Mouse (Mus musculus): ENCODE measurements around the gene Rab37. TPM values are rescaled to one million over a fixed set of nuclear protein-coding genes. Genes with fewer than 3 reads are reported as not detected.

Rab37 gene
- total and polyA plus RNA-seq, 2 experiments from 2014 or later: 0.67 to 0.93 TPM

GRCm38 (mm10) chr11:115129508-115130126 is 38.4 kb downstream of the Rab37 start:
- no peaks in the 10 kb centered on the region for H3K4me1 ChIP-seq (ENCODE audit: insufficient read depth, low read length)
- no peak overlapping the region for H3K4me3 ChIP-seq (ENCODE audit: low read depth, low read length)
- H3K27ac ChIP-seq (ENCODE audit: low read depth, low read length): no peak overlapping the region
- no peaks in the 10 kb centered on the region for H3K27me3 ChIP-seq (ENCODE audit: insufficient read depth, low read length)
- H3K9me3 ChIP-seq (ENCODE audit: low read length): no peaks in the 10 kb centered on the region
- 89% methylated on average over 13 of the region's 13 CpGs for WGBS
- no peak overlapping the region for H3K4me2 ChIP-seq (ENCODE audit: low read depth, low read length, poor library complexity, severe bottlenecking)
- ATAC-seq (ENCODE audit: low FRiP score) (no peak), DNase-seq (ENCODE audit: low spot score) (no peak)
- H3K9ac ChIP-seq (replicated peaks; ENCODE audit: low read length, poor library complexity, severe bottlenecking): no peak overlapping the region
- H3K36me3 ChIP-seq (ENCODE audit: insufficient read depth, low read length): no peaks in the 10 kb centered on the region
- TF ChIP-seq CTCF (IDR thresholded peaks at IDR 0.05): no peak

GRCm38 (mm10) chr11:115131768-115132381 is 40.6 kb downstream of the Rab37 start:
- no peak overlapping the region for H3K27ac ChIP-seq (ENCODE audit: low read depth, low read length)
- no peak for DNase-seq (ENCODE audit: low spot score)
- no peaks in the 10 kb centered on the region for H3K9me3 ChIP-seq (ENCODE audit: low read length)
- H3K27me3 ChIP-seq (ENCODE audit: insufficient read depth, low read length): no peaks in the 10 kb centered on the region
- TF ChIP-seq CTCF (IDR thresholded peaks at IDR 0.05): no peak
- ATAC-seq (ENCODE audit: low FRiP score): no peak
- no peak overlapping the region for H3K9ac ChIP-seq (replicated peaks; ENCODE audit: low read length, poor library complexity, severe bottlenecking)
- H3K4me3 ChIP-seq (ENCODE audit: low read depth, low read length): no peak overlapping the region
- no peak overlapping the region for H3K4me2 ChIP-seq (ENCODE audit: low read depth, low read length, poor library complexity, severe bottlenecking)
- WGBS: 88% methylated on average over 8 of the region's 8 CpGs
- no peaks in the 10 kb centered on the region for H3K36me3 ChIP-seq (ENCODE audit: insufficient read depth, low read length)
- no peaks in the 10 kb centered on the region for H3K4me1 ChIP-seq (ENCODE audit: insufficient read depth, low read length)

GRCm38 (mm10) chr11:115133800-115134199 is 42.6 kb downstream of the Rab37 start, which contains the start of gene Cd300lf:
Cd300lf (minus strand) TSS chr11:115133992.
- 84% methylated on average over 8 of the region's 8 CpGs for WGBS
- DNase-seq (ENCODE audit: low spot score): no peak
- TF ChIP-seq CTCF (IDR thresholded peaks at IDR 0.05): no peak

GRCm38 (mm10) chr11:115138597-115139262 is 47.5 kb downstream of the Rab37 start:
- Histone ChIP-seq H3K4me1 (ENCODE audit: insufficient read depth, low read length) (no peaks in the 10 kb centered on the region), H3K9ac (replicated peaks; ENCODE audit: low read length, poor library complexity, severe bottlenecking) (no peak overlapping the region), H3K27ac (ENCODE audit: low read depth, low read length) (no peak overlapping the region), H3K4me3 (ENCODE audit: low read depth, low read length) (no peak overlapping the region), H3K27me3 (ENCODE audit: insufficient read depth, low read length) (no peaks in the 10 kb centered on the region), H3K9me3 (ENCODE audit: low read length) (no peaks in the 10 kb centered on the region), H3K36me3 (ENCODE audit: insufficient read depth, low read length) (no peaks in the 10 kb centered on the region), H3K4me2 (ENCODE audit: low read depth, low read length, poor library complexity, severe bottlenecking) (no peak overlapping the region)
- TF ChIP-seq CTCF (IDR thresholded peaks at IDR 0.05): no peak
- ATAC-seq (ENCODE audit: low FRiP score): no peak
- DNase-seq (ENCODE audit: low spot score): no peak
- 84% methylated on average over 5 of the region's 5 CpGs for WGBS

More at GRCm38 (mm10) chr11:115133800-115134199, 42.6 kb downstream of the Rab37 start, which contains the start of gene Cd300lf:
- Histone ChIP-seq H3K4me1 (ENCODE audit: insufficient read depth, low read length) (no peaks in the 10 kb centered on the region), H3K4me3 (ENCODE audit: low read depth, low read length) (no peak within 1 kb of the TSS), H3K9me3 (ENCODE audit: low read length) (no peaks in the 10 kb centered on the region), H3K36me3 (ENCODE audit: insufficient read depth, low read length) (no peaks in the 10 kb centered on the region), H3K27ac (ENCODE audit: low read depth, low read length) (no peak within 1 kb of the TSS), H3K27me3 (ENCODE audit: insufficient read depth, low read length) (no peaks in the 10 kb centered on the region), H3K4me2 (ENCODE audit: low read depth, low read length, poor library complexity, severe bottlenecking) (no peak within 1 kb of the TSS), H3K9ac (replicated peaks; ENCODE audit: low read length, poor library complexity, severe bottlenecking) (no peak within 1 kb of the TSS)
- ATAC-seq (ENCODE audit: low FRiP score): no peak

GRCm38 (mm10) chr11:115141970-115142369 is 50.7 kb downstream of the Rab37 start:
- no peaks in the 10 kb centered on the region for H3K4me1 ChIP-seq (ENCODE audit: insufficient read depth, low read length)
- no peak for TF ChIP-seq CTCF (IDR thresholded peaks at IDR 0.05)
- DNase-seq (ENCODE audit: low spot score): no peak
- H3K4me3 ChIP-seq (ENCODE audit: low read depth, low read length): no peak overlapping the region
- no peak for ATAC-seq (ENCODE audit: low FRiP score)
- H3K4me2 ChIP-seq (ENCODE audit: low read depth, low read length, poor library complexity, severe bottlenecking): no peak overlapping the region
- no peaks in the 10 kb centered on the region for H3K27me3 ChIP-seq (ENCODE audit: insufficient read depth, low read length)
- no peak overlapping the region for H3K27ac ChIP-seq (ENCODE audit: low read depth, low read length)
- 80% methylated on average over 2 of the region's 2 CpGs for WGBS
- H3K9ac ChIP-seq (replicated peaks; ENCODE audit: low read length, poor library complexity, severe bottlenecking): no peak overlapping the region
- H3K36me3 ChIP-seq (ENCODE audit: insufficient read depth, low read length): no peaks in the 10 kb centered on the region
- H3K9me3 ChIP-seq (ENCODE audit: low read length): no peaks in the 10 kb centered on the region

- Histone ChIP-seq H3K4me3 (ENCODE audit: low read depth, low read length) (no peak overlapping the region), H3K4me2 (ENCODE audit: low read depth, low read length, poor library complexity, severe bottlenecking) (no peak overlapping the region), H3K27me3 (ENCODE audit: insufficient read depth, low read length) (no peaks in the 10 kb centered on the region; the same call in 1 of the 2 replicates), H3K4me1 (ENCODE audit: insufficient read depth, low read length) (no peaks in the 10 kb centered on the region), H3K9ac (replicated peaks; ENCODE audit: low read length, poor library complexity, severe bottlenecking) (no peak overlapping the region), H3K9me3 (ENCODE audit: low read length) (0 out of 2 replicates have a peak, but pooled peaks cover 5% of the 10 kb centered on the region), H3K36me3 (ENCODE audit: insufficient read depth, low read length) (no peaks in the 10 kb centered on the region), H3K27ac (ENCODE audit: low read depth, low read length) (no peak overlapping the region)
- 83% methylated on average over 4 of the region's 4 CpGs for WGBS
- ATAC-seq (ENCODE audit: low FRiP score): no peak
- TF ChIP-seq CTCF (IDR thresholded peaks at IDR 0.05): no peak
- no peak for DNase-seq (ENCODE audit: low spot score)
Measured at GRCm38 (mm10) chr11:115147813-115148212, 56.6 kb downstream of the Rab37 start.
